Mouse (Mus musculus): ENCODE data around the gene Sgms2. TPM values are rescaled to one million over a fixed set of nuclear protein-coding genes. Genes with fewer than 3 reads are reported as not detected.

The Sgms2 gene
- total and polyA plus RNA-seq, 3 experiments, result 0.93 to 9.2 (median 6.3) TPM

GRCm38 (mm10) chr3:131488403-131488802, 2.8 kb downstream of the Sgms2 start:
- no peak for DNase-seq

DNA sequence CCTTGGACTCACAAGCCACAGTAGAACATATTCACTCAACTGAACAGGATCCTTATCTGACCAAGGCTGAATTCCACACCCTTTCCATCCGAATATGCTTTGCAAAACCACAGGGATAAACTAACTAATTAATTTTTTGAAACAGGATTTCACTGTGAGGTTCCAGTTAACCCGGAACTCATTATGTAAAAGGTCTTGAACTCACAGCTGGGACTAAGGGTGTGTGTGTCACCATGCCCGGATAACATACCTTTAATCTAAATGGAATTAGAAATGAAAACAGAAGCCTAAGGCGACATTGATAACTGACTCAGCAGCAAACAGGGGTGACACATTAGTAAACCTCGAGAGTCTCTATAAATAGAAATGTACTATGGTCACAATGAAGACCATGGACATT, 5.8 kb downstream of the Sgms2 start:
- DNase-seq, result no peak

DNA sequence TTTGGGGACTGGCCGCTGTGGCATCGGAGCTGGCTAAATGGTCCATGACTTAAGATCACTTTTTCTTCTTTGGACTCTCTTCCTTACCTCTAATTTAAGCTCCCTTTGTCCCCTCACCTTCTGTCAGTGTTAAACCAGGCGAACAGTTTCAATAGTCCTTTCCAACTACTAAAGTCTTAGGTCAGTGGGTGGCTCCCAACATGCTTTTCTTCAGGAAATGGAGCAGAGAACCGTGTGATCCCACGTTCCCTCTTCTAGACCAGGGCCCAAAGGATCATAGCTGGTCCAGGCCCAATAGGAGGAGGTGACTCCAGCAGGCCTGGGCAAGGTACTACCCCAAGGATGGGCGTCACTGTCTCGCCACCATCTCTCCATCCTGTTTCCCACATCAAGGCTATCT, 7.6 kb downstream of the Sgms2 start:
- no peak for DNase-seq

- no peak for DNase-seq
Measured at GRCm38 (mm10) chr3:131481976-131482712, 9.1 kb downstream of the Sgms2 start.

GRCm38 (mm10) chr3:131480659-131481058, 10.6 kb downstream of the Sgms2 start:
- no peak for DNase-seq

- no peak for DNase-seq
Measured at GRCm38 (mm10) chr3:131479415-131479814, 11.8 kb downstream of the Sgms2 start.

DNA sequence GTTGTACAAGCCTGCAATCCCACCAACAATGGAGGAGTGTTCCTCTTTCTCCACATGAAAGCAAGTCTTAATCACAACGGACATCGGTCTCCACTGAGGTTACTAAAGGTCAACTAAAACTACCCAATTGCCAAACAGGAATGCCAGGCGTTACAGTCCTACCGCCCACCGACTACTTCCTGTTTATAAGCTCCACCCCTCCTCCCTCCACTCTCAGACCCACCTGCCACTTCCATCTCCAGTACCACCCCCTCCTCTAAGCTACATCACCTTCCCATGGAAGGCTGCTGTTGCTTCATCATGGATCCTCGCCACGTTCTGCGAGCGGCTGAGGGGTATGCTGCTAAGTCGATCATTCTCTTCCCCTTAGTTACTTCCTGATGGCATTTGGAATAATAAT, 15.2 kb downstream of the Sgms2 start:
- no peak for DNase-seq

DNA sequence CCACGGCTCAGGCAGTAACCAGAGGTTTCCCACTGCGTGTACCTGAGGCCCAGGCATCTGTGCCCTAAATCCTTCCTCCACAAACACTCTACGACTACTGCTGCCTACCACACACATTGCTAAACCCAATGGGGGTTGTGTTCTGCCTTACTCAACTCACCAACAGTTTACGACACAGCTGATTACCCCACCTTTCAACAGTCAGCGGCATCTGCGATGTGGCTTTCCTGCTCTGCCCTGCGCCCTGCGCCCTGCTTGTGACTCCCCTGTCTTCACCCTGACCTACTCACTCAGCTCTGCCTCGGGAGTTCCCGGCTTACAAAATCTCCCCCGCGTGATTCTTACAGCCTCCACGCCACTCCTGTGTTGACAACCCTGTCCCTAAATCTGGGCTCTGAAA, 16.7 kb downstream of the Sgms2 start:
- DNase-seq, result peak; percentile 62

- DNase-seq, result no peak
Measured at GRCm38 (mm10) chr3:131473496-131473895, 17.7 kb downstream of the Sgms2 start.

GRCm38 (mm10) chr3:131471836-131472235, 19.4 kb downstream of the Sgms2 start:
- no peak for DNase-seq

DNA sequence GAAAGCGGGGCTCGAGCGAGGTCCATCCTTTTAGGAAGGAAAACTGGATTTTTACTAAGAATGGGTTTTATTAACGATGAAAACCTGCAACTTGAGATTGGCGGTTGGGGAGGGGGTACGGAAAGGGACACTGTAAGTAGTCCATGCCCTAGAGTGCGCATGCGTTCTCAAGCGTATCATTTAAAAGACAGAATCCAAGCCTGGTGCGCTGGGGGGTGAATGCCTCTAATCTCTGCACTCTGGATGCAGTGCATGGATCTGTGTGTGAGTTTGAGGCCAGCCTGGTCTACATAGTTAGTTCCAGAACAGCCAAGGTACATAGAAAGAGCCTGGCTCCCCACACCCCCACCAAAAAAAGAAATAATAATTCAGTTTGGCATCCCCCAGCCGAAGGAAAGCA, 19.8 kb downstream of the Sgms2 start:
- no peak for DNase-seq

DNA sequence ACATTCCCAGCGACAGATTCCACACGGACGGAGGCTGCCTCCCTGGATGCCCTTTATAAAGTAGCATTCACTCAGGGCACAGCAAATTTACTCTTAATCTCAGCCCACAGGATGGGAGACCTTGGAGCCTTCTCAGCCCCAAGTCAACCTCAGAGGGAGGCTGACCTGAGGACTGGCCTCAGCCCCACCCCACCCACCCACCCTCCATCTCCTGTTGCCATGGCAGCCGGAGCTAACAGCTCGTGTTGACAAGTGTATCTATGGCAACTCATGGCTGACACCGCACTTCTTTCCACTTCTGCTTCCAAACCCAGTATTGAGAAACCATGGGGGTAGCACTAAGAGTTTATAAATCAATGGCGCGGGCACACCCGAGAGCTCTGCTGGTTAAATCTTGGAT, 20.4 kb downstream of the Sgms2 start:
- DNase-seq, result no peak

GRCm38 (mm10) chr3:131469636-131470035, 21.6 kb downstream of the Sgms2 start:
- no peak for DNase-seq

- no peak for DNase-seq
Measured at GRCm38 (mm10) chr3:131466371-131466770, 24.8 kb downstream of the Sgms2 start.

DNA sequence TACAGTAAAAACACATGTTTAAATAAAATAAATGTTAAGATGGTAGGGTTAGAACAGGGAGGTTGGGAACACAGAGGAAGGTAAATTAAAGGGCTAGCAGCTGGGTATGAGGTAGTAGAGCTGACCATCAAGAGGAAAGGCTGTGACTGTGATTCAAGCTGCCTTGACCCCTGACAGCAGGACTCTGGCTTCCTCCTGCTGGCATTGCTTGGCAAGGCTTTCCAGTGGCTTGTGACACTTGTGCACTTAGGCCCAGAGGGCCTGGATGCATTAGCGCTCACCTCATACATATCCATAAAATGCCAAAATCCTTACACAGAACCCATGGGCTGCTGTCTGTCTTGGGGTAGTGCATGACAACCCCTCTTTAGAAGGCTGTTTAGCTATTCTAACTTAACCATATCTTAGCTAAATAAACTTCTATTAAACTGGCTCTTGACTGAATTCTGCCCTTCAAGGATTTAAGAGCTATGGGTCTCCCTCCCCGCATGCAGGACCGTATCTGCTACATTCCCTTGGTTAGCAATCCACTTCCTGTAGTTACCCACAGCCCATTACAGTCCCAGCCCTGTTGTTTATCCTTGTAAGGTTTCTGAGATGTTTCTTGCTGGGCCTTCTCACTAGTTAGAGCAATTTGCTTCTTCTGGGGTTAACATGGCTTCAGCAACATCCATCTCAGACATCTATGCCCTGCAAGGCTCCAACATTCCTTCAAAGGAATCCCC, 25.5 kb downstream of the Sgms2 start:
- peak; percentile 80 for DNase-seq

- DNase-seq, result no peak
Measured at GRCm38 (mm10) chr3:131372996-131373395, 118.2 kb downstream of the Sgms2 start.

DNA sequence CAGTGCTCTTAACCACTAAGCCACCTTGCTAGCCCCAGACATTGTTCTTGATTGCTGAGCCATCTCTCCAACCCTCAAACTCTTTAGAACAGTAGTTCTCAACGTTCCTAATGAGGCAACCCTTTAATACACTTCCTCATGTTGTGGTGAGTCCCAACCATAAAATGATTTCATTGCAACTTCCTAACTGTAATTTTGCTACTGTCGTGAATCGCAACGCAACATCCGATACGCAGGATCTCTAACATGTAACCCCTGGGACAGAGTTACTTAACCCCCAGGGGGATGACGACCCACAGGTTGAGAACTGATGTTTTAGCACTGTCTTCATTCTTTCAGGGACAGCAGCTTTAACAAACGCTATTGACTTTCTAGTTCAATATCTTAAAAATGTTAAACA, 122.5 kb downstream of the Sgms2 start:
- DNase-seq, result no peak

DNA sequence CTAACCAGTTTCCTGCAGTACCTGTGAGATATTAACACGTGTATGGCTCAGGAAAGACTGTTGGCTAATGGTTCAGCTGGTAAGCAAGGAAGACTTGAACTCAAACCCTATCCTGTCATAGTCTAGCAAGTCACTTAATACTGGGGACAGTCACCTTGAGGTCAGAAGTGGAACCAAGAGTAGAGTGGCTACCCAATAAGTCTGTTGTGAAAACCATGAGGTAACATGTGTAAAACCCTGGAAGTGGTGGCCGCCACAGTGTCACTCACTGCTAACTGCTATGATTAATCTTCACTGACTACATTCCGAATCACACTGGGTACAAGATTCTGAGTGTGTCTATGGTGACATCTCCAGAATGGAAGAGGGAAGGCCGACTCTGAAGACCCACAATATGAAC, 123.8 kb downstream of the Sgms2 start:
- peak; percentile 22 for DNase-seq

DNA sequence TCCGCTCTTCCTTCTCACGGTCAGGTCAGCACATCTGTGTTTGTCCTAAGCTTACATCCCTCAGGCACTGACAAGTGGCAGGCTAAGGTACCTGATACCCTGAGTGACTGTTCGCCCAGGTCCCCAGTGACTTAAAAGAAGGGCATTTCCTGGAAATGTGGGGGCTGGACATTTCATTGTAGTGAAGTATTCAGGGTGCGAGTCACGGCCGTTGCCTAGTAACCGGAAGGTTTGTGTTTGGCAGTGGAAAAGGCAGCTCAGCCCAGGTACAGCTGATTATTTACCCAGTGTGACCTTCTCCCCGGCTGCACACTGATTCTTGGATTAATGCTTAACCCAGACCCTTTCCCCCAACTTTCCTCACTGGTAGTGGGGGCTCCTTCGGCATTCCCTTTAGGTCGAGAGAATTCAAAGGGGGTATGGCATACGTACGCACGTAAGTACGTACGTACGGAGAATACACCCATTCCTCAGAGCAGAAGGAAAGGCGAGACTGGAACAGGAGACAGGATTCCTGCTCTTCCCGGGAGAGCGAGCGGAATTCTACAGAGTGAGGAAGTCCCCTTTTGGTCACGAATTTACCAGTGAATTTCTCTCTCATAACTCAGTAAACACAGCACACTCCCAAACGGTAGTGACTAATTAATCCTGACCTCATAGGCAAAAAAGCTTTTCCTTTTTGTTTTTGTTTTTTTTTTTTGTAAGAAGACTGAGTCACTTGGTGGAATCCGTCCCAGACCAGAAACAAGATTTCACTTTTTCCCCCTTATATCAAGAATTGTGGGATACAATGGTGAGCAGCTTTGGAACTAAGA, 126.4 kb downstream of the Sgms2 start:
- DNase-seq, result peak; percentile 78

GRCm38 (mm10) chr3:131364194-131364593, 127.0 kb downstream of the Sgms2 start:
- DNase-seq, result no peak

DNA sequence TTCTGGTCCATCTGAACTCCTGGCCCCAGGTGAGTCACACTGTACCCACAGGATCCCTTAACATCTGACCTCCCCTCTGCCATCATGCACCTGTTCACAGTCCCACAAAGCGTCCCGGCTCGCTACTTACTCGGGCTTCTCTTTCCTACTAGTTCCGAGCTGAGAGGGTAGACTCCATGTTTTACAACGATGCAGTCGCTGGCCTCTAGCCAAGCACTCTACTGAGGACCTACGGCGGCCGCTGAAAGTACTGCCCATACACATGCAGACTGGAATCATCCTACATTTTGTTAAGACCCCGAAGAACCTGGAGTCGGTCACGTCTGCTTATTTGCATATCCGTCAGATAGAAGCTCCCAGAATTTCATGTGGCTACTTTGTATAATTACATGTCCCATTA, 127.6 kb downstream of the Sgms2 start:
- DNase-seq, result no peak

GRCm38 (mm10) chr3:131361960-131362359, 129.3 kb downstream of the Sgms2 start:
- no peak for DNase-seq

GRCm38 (mm10) chr3:131359011-131359410, 132.2 kb downstream of the Sgms2 start:
- no peak for DNase-seq
